Mouse (Mus musculus): Measurements from ENCODE around the gene Sh3gl1.
"Not testable (repeated sequence)": the region's sequence is repeated elsewhere in the genome, so short reads cannot be mapped to it uniquely, and the experiment has no call there.

Sh3gl1 gene

GRCm38 (mm10) chr17:56036176-56036900 is at the start of gene Sh3gl1:
Sh3gl1 (minus strand) TSS chr17:56036635.
- peak; percentile 96 for DNase-seq (ENCODE audit: low read depth, low spot score)

- peak; percentile 71 for DNase-seq (ENCODE audit: low read depth, low spot score)
Observed at GRCm38 (mm10) chr17:56080781-56081585, 44.5 kb upstream of the Sh3gl1 start.

- no peak for DNase-seq (ENCODE audit: low read depth, low spot score)
Observed at GRCm38 (mm10) chr17:56079921-56080320, 43.5 kb upstream of the Sh3gl1 start.

- peak; percentile 99 for DNase-seq (ENCODE audit: low read depth, low spot score)
Observed at GRCm38 (mm10) chr17:56078880-56079795, 42.7 kb upstream of the Sh3gl1 start, which contains the start of gene Hdgfl2. Hdgfl2 (plus strand) TSS chr17:56079634.

GRCm38 (mm10) chr17:56078361-56078760 is 41.9 kb upstream of the Sh3gl1 start:
- DNase-seq (ENCODE audit: low read depth, low spot score), result not testable (repeated sequence)

- no peak for DNase-seq (ENCODE audit: low read depth, low spot score)
Observed at GRCm38 (mm10) chr17:56077523-56077922, 41.1 kb upstream of the Sh3gl1 start.

- peak; percentile 92 for DNase-seq (ENCODE audit: low read depth, low spot score)
Observed at GRCm38 (mm10) chr17:56074827-56075208, 38.4 kb upstream of the Sh3gl1 start, which contains the start of gene Ubxn6. Ubxn6 (minus strand) TSS chr17:56075028.

GRCm38 (mm10) chr17:56074097-56074826 is 37.8 kb upstream of the Sh3gl1 start:
- DNase-seq (ENCODE audit: low read depth, low spot score), result peak; percentile 82

- no peak for DNase-seq (ENCODE audit: low read depth, low spot score)
Observed at GRCm38 (mm10) chr17:56072243-56072642, 35.8 kb upstream of the Sh3gl1 start.

GRCm38 (mm10) chr17:56071126-56071525 is 34.7 kb upstream of the Sh3gl1 start:
- DNase-seq (ENCODE audit: low read depth, low spot score), result no peak

- DNase-seq (ENCODE audit: low read depth, low spot score), result no peak
Observed at GRCm38 (mm10) chr17:56069066-56069465, 32.6 kb upstream of the Sh3gl1 start.

GRCm38 (mm10) chr17:56066451-56066850 is 30.0 kb upstream of the Sh3gl1 start:
- no peak for DNase-seq (ENCODE audit: low read depth, low spot score)

GRCm38 (mm10) chr17:56065715-56066114 is 29.3 kb upstream of the Sh3gl1 start:
- DNase-seq (ENCODE audit: low read depth, low spot score), result not testable (repeated sequence)

GRCm38 (mm10) chr17:56062081-56062480 is 25.6 kb upstream of the Sh3gl1 start:
- no peak for DNase-seq (ENCODE audit: low read depth, low spot score)

GRCm38 (mm10) chr17:56057381-56058120 is 21.1 kb upstream of the Sh3gl1 start:
- no peak for DNase-seq (ENCODE audit: low read depth, low spot score)

- DNase-seq (ENCODE audit: low read depth, low spot score), result no peak
Observed at GRCm38 (mm10) chr17:56055945-56056678, 19.7 kb upstream of the Sh3gl1 start.

- DNase-seq (ENCODE audit: low read depth, low spot score), result no peak
Observed at GRCm38 (mm10) chr17:56054938-56055337, 18.5 kb upstream of the Sh3gl1 start.

GRCm38 (mm10) chr17:56051369-56051768 is 14.9 kb upstream of the Sh3gl1 start:
- DNase-seq (ENCODE audit: low read depth, low spot score), result no peak

- DNase-seq (ENCODE audit: low read depth, low spot score), result no peak
Observed at GRCm38 (mm10) chr17:56040857-56041163, 4.4 kb upstream of the Sh3gl1 start.

Data from WW6 (cell line).